Mouse (Mus musculus): Measurements from ENCODE around the gene Olfr58.

Olfr58 gene

GRCm38 (mm10) chr9:19779983-19780382 is at the start of gene Olfr58:
Olfr58 (plus strand) TSS chr9:19780283.

GRCm38 (mm10) chr9:19769136-19769535 is 10.9 kb upstream of the Olfr58 start:
- 81% methylated on average over 14 of the region's 14 CpGs for WGBS

- 93% methylated on average over 14 of the region's 14 CpGs for WGBS
These were observed 10.4 kb upstream of the Olfr58 start for GRCm38 (mm10) chr9:19769701-19770100.

- WGBS, result 68% methylated on average over 1 of the region's 1 CpGs
These were observed 22.9 kb downstream of the Olfr58 start for GRCm38 (mm10) chr9:19803000-19803399.

- 65% methylated on average over 1 of the region's 1 CpGs for WGBS
These were observed 24.5 kb downstream of the Olfr58 start, which contains the start of gene Olfr859 for GRCm38 (mm10) chr9:19804606-19805005. Olfr859 (plus strand) TSS chr9:19804906.

All from cerebral cortex, adult 2 months (tissue).